Mouse (Mus musculus) limb, embryonic 14.5 days (tissue): ENCODE measurements around the gene Sfmbt1. TPM values are rescaled to one million over a fixed set of nuclear protein-coding genes. Genes with fewer than 3 reads are reported as not detected.

Experiments used
- ATAC-seq: fragments of 200-750 bp; cut with Nextera tagmentation; 2 replicates; pipeline ENCODE4 v1.8.0; 2017; ENCODE audit warnings: low read depth, moderate number of reproducible peaks, moderate TSS enrichment; ENCODE audit not compliant: low FRiP score
- DNase-seq: peaks from one replicate; pipeline ENCODE4 v3.0.0-alpha.2; 2015; ENCODE audit warnings: low spot score
- H3K27ac ChIP-seq: fragments of 300-500 bp; sonication (generic); replicated peaks from 2 replicates; pipeline ENCODE4 v1.5.1; 2014; ENCODE audit warnings: low read depth, mild to moderate bottlenecking, low read length, moderate library complexity, mixed read lengths
- H3K27me3 ChIP-seq: fragments of 300-500 bp; sonication (generic); 2 replicates; pipeline ENCODE4 v1.6.1; 2014; ENCODE audit warnings: low read length, mixed read lengths; ENCODE audit not compliant: control insufficient read depth, insufficient read depth
- H3K36me3 ChIP-seq: fragments of 300-500 bp; sonication (generic); 2 replicates; pipeline ENCODE4 v1.6.1; 2014; ENCODE audit warnings: mild to moderate bottlenecking, low read length, moderate library complexity, mixed read lengths; ENCODE audit not compliant: control insufficient read depth, insufficient read depth
- H3K4me1 ChIP-seq: fragments of 300-500 bp; sonication (generic); 2 replicates; pipeline ENCODE4 v1.6.1; 2014; ENCODE audit warnings: antibody characterized with exemption, low read length, mixed read lengths; ENCODE audit not compliant: control insufficient read depth, insufficient read depth
- H3K4me2 ChIP-seq: fragments of 300-500 bp; sonication (generic); replicated peaks from 2 replicates; pipeline ENCODE4 v1.6.1; 2014; ENCODE audit warnings: low read depth, mild to moderate bottlenecking, low read length, moderate library complexity; ENCODE audit not compliant: severe bottlenecking
- H3K4me3 ChIP-seq: fragments of 300-500 bp; sonication (generic); replicated peaks from 2 replicates; pipeline ENCODE4 v1.5.1; 2014; ENCODE audit warnings: low read length
- H3K9ac ChIP-seq: fragments of 300-500 bp; sonication (generic); 2 replicates; pipeline ENCODE4 v1.6.1; 2014; ENCODE audit warnings: mild to moderate bottlenecking, low read depth, low read length, moderate library complexity; ENCODE audit not compliant: severe bottlenecking
- H3K9me3 ChIP-seq: fragments of 300-500 bp; sonication (generic); 2 replicates; pipeline ENCODE4 v1.6.1; 2016; ENCODE audit warnings: low read length; ENCODE audit not compliant: control insufficient read depth
- POLR2A ChIP-seq: fragments of 200-500 bp; IDR thresholded peaks from 2 replicates; pipeline ENCODE4 v1.8.0; 2012; ENCODE audit warnings: inconsistent platforms, mild to moderate bottlenecking, moderate library complexity, borderline replicate concordance; ENCODE audit not compliant: insufficient read depth, insufficient read length; ENCODE audit errors: extremely low read depth
- WGBS: fragments of 180-500 bp; shearing (Covaris S2); extraction: QIAGEN DNeasy Blood & Tissue Kit; methylation state at CpG from one replicate; pipeline ENCODE4 v1.1.7; 2014; 5-methylcytosine and 5-hydroxymethylcytosine counted together
- polyA plus RNA-seq, 2 experiments: library from polyadenylated mRNA; depleted of rRNA in 1 of 2; stranded (reverse) in 1 of 2; unstranded in 1 of 2; fragments of >200 nt; fragmentation: Nextera tagmentation in 1 of 2; extraction: Ambion mirVana in 1 of 2; gene quantifications; 2 replicates each; pipeline versions ENCODE4 v1.2.1 to v1.2.3; 2012 to 2014

Gene Sfmbt1
- polyA plus RNA-seq, 2 experiments, result 7.7 to 14.0 TPM

DNA sequence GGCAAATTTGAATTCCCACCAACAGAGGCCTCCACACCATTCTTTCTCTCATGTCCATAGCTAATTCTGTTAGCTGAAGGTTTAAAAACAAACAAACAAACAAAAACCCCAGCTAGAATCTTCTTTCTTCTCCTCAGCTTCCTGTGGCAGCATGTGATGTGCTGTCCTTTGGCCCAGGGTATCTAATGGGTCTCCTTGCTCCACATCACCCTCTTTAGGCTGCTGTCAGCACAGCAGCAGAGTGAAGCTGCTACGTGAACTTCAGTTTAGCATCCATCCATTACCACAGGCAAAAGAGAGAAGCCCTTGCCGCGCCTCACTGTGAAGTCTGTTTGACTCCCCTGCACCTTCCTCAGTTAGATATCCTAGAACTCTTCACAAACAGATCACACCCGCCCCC is 143.3 kb downstream of the Sfmbt1 start:
- Histone ChIP-seq H3K27me3 (no peaks in the 10 kb centered on the region), H3K4me2 (no peak overlapping the region), H3K9ac (no peak overlapping the region), H3K27ac (no peak overlapping the region), H3K4me1 (no peaks in the 10 kb centered on the region), H3K36me3 (no peaks in the 10 kb centered on the region), H3K9me3 (no peaks in the 10 kb centered on the region), H3K4me3 (no peak overlapping the region)
- DNase-seq, result no peak
- WGBS, result 77% methylated on average over 4 of the region's 4 CpGs
- no peak for ATAC-seq
- TF ChIP-seq POLR2A, result no peak

DNA sequence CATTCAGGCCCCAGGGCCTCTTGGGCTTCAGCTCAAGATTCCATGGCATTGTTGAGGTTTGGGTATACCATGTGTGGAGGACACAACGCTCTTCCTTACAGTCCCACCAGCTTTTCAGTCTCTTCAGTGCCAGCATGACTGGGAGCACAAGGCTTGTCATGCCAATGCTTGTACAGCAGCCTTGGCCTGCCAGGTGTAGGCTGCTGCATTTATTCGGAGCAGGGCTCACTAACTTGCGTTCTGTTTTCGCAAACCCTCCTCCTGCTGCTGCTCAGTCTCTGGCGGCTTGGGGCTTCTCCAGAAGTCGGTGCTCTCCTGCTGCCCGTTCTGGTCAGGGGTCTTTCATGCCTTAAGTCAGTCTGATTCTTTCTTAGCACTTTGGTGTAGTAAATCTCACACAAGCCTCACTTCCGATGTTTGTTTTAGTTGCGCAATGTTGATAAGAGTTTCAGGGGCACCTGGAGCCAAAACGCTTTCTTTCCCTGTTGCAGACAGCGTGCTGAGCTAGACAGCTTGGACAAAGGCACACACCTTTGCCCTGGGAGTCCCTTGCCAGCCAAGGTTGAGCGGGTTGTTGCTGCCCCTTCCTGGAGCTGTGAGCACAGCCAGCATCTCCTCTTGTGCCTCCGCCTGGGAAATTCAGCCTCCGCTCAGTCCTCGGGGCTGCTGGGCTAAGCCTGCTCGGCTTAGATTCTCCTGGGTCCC is 146.9 kb downstream of the Sfmbt1 start:
- Histone ChIP-seq H3K4me1 (no peaks in the 10 kb centered on the region), H3K4me3 (no peak overlapping the region), H3K27ac (no peak overlapping the region), H3K9ac (no peak overlapping the region), H3K9me3 (no peaks in the 10 kb centered on the region), H3K36me3 (peaks cover 16% of the 10 kb centered on the region), H3K27me3 (no peaks in the 10 kb centered on the region), H3K4me2 (no peak overlapping the region)
- TF ChIP-seq POLR2A, result no peak
- WGBS, result 72% methylated on average over 16 of the region's 16 CpGs
- no peak for DNase-seq
- no peak for ATAC-seq

DNA sequence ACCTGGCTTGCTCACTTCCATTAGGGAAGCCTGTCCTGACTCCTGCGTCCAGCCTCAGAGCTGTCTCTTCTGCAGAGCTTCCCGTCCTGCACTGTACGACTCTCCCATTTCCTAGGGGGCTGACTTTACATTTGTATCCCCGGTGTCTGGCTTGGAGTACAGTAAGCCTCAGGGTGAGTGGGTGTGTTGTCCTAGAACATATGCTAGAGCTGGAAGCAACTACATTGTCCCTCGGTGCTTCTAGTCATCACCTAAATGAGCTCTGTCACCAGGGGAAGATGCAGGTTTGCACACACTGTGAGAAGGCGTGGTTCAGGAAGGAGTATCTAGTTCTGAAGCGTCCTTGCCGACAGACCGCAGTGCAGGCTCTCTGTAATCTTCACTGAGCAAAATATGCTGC is 147.7 kb downstream of the Sfmbt1 start:
- Histone ChIP-seq H3K36me3 (peaks cover 19% of the 10 kb centered on the region), H3K4me2 (no peak overlapping the region), H3K4me1 (no peaks in the 10 kb centered on the region), H3K9me3 (no peaks in the 10 kb centered on the region), H3K27me3 (no peaks in the 10 kb centered on the region), H3K9ac (no peak overlapping the region), H3K27ac (no peak overlapping the region), H3K4me3 (no peak overlapping the region)
- ATAC-seq (no peak), DNase-seq (no peak)
- WGBS, result 87% methylated on average over 9 of the region's 9 CpGs
- TF ChIP-seq POLR2A, result no peak

DNA sequence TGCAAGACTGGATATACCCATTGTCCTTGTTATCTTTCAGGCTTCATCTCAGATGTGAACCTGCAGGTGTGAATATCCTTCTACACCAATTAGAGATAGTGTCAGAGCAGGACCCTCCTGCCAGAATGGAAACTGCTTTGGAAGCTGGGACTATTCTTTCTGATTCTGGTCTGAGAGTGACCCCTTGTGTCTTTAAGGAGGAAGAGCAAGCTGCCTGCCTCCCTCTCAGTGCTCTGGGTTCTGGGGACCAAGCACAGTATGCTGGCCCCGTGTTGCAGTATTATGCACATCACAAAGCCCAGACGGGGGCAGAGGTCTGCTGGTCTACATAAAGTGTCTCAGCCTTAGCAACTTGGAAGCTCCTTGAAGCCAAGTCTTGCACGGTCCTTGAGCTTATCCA is 150.7 kb downstream of the Sfmbt1 start:
- no peaks in the 10 kb centered on the region for H3K27me3 ChIP-seq
- H3K4me3 ChIP-seq, result no peak overlapping the region
- H3K4me1 ChIP-seq, result peaks cover 14% of the 10 kb centered on the region
- no peak for TF ChIP-seq POLR2A
- H3K27ac ChIP-seq, result no peak overlapping the region
- no peaks in the 10 kb centered on the region for H3K9me3 ChIP-seq
- 63% methylated on average over 3 of the region's 3 CpGs for WGBS
- H3K4me2 ChIP-seq, result no peak overlapping the region
- ATAC-seq, result no peak
- peaks cover 24% of the 10 kb centered on the region for H3K36me3 ChIP-seq
- H3K9ac ChIP-seq, result no peak overlapping the region
- peak; percentile 26 for DNase-seq

DNA sequence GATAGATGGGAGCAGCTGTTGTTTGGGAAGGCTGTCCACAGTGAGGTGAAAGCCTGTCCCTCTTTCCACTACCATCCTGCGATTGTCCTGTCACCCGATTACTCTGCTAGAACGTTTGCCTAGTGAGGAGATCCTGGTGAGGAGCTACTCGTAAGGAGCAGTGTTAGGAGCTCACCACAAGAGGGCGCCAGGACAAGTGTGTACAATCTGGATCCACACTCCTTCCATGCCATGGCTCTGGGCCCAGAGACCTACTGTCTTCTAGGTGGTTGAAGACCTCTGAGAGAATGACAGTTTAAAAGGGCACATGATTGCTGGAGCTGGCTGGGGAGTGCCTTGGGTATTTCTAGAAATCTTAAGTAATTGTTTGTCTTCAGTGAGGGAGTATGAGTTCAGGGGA is 152.4 kb downstream of the Sfmbt1 start:
- no peaks in the 10 kb centered on the region for H3K27me3 ChIP-seq
- WGBS, result 31% methylated on average over 5 of the region's 5 CpGs
- peaks cover 24% of the 10 kb centered on the region for H3K36me3 ChIP-seq
- no peaks in the 10 kb centered on the region for H3K9me3 ChIP-seq
- DNase-seq (peak; percentile 78), ATAC-seq (no peak)
- H3K4me2 ChIP-seq, result no peak overlapping the region
- no peak overlapping the region for H3K9ac ChIP-seq
- peaks cover 24% of the 10 kb centered on the region for H3K4me1 ChIP-seq
- TF ChIP-seq POLR2A, result no peak
- H3K4me3 ChIP-seq, result no peak overlapping the region
- no peak overlapping the region for H3K27ac ChIP-seq

DNA sequence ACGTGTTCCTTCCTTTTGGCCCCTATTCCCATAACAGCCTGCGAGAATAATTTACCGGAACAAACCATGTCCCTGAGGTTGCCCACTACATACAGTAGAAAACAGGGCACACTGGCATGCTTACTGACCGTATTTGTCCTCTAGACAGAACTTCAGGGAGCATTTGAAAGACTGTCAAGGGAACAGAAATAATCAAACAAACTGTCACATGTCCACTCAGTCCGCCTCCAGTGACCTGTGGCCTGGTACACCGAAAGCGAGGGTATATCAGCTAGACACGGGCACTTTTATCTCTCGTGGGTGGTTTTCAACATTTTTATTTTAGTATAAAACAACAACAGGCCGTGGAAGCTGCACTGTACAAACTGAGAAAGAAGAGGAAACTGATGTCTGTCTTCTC is 154.2 kb downstream of the Sfmbt1 start:
- no peak overlapping the region for H3K27ac ChIP-seq
- no peaks in the 10 kb centered on the region for H3K9me3 ChIP-seq
- H3K9ac ChIP-seq, result no peak overlapping the region
- DNase-seq (no peak), ATAC-seq (no peak)
- WGBS, result 94% methylated on average over 10 of the region's 10 CpGs
- no peak overlapping the region for H3K4me3 ChIP-seq
- peaks cover 24% of the 10 kb centered on the region for H3K4me1 ChIP-seq
- TF ChIP-seq POLR2A, result no peak
- H3K36me3 ChIP-seq, result peaks cover 39% of the 10 kb centered on the region
- H3K27me3 ChIP-seq, result no peaks in the 10 kb centered on the region
- H3K4me2 ChIP-seq, result no peak overlapping the region
